Mouse (Mus musculus): Measurements from ENCODE around the gene H2-Q4. TPM values are rescaled to one million over a fixed set of nuclear protein-coding genes. Genes with fewer than 3 reads are reported as not detected.
"Not testable (repeated sequence)": the region's sequence is repeated elsewhere in the genome, so short reads cannot be mapped to it uniquely, and the experiment has no call there.

Gene H2-Q4
- polyA plus RNA-seq, 1 experiment from 2014 or later: 1.5 TPM

- DNase-seq (ENCODE audit: low spot score); H3K36me3 ChIP-seq (replicated peaks); H3K9me3 ChIP-seq; H3K27ac ChIP-seq (replicated peaks); H3K4me3 ChIP-seq: not testable (repeated sequence)
- Histone ChIP-seq H3K27me3 (replicated peaks; ENCODE audit: low read depth, poor library complexity, severe bottlenecking) (peaks cover 64% of the 10 kb centered on the region), H3K4me1 (peaks cover 12% of the 10 kb centered on the region)
- WGBS: 74% methylated on average over 3 of the region's 3 CpGs
Measured at GRCm38 (mm10) chr17:35424106-35424505, 44.7 kb downstream of the H2-Q4 start.

GRCm38 (mm10) chr17:35424624-35425416, 45.4 kb downstream of the H2-Q4 start, which contains the start of gene H2-Q6:
Gene H2-Q6 (plus strand): TSS chr17:35424850.
- Histone ChIP-seq H3K4me1 (peaks cover 12% of the 10 kb centered on the region), H3K27me3 (replicated peaks; ENCODE audit: low read depth, poor library complexity, severe bottlenecking) (peaks cover 63% of the 10 kb centered on the region), H3K4me3 (peak within 1 kb of the TSS; percentile 55)
- DNase-seq (ENCODE audit: low spot score): peak; percentile 78
- not testable (repeated sequence) for H3K9me3 ChIP-seq; H3K36me3 ChIP-seq (replicated peaks); H3K27ac ChIP-seq (replicated peaks)
- WGBS: 2% methylated on average over 61 of the region's 66 CpGs

DNA sequence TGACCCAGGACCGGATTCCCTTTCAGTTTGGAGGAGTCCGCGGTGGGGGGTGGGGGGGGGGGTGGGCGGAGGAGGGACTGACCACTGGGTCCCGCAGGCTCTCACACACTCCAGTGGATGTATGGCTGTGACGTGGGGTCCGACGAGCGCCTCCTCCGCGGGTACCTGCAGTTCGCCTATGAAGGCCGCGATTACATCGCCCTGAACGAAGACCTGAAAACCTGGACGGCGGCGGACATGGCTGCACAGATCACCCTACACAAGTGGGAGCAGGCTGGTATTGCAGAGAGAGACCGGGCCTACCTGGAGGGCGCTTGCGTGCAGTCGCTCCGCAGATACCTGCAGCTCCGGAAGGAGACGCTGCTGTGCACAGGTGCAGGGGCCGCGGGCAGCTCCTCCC, 46.1 kb downstream of the H2-Q4 start:
- Histone ChIP-seq H3K4me3 (peak overlapping the region; percentile 55), H3K27me3 (replicated peaks; ENCODE audit: low read depth, poor library complexity, severe bottlenecking) (peaks cover 61% of the 10 kb centered on the region), H3K4me1 (peaks cover 12% of the 10 kb centered on the region)
- H3K36me3 ChIP-seq (replicated peaks); H3K27ac ChIP-seq (replicated peaks); H3K9me3 ChIP-seq: not testable (repeated sequence)
- peak; percentile 45 for DNase-seq (ENCODE audit: low spot score)
- WGBS: 9% methylated on average over 28 of the region's 28 CpGs

- not testable (repeated sequence) for H3K27ac ChIP-seq (replicated peaks); H3K36me3 ChIP-seq (replicated peaks); H3K4me3 ChIP-seq; H3K9me3 ChIP-seq; DNase-seq (ENCODE audit: low spot score)
- Histone ChIP-seq H3K4me1 (peaks cover 12% of the 10 kb centered on the region), H3K27me3 (replicated peaks; ENCODE audit: low read depth, poor library complexity, severe bottlenecking) (peaks cover 44% of the 10 kb centered on the region)
- whole genome bisulfite sequencing: 85% methylated on average over 6 of the region's 6 CpGs
Measured at GRCm38 (mm10) chr17:35428883-35429282, 49.5 kb downstream of the H2-Q4 start.

DNA sequence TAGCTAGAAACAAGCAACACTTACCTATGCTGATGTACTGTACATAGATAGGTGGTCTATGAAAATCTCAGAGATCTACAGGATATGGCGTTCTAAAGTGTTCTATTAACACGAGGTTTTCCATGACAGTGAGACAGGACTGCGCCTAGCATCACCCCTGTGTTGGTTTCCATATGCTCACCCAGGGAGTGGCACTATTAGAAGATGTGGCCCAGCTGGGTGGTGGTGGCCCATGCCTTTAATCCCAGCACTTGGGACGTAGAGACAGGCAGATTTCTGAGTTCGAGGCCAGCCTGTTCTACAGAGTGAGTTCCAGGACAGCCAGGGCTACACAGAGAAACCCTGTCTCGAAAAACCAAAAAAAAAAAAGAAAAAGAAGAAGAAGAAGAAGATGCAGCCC, 51.3 kb downstream of the H2-Q4 start:
- peaks cover 30% of the 10 kb centered on the region for H3K27me3 ChIP-seq (replicated peaks; ENCODE audit: low read depth, poor library complexity, severe bottlenecking)
- H3K4me3 ChIP-seq; H3K9me3 ChIP-seq; H3K4me1 ChIP-seq; H3K36me3 ChIP-seq (replicated peaks); DNase-seq (ENCODE audit: low spot score); H3K27ac ChIP-seq (replicated peaks): not testable (repeated sequence)
- WGBS: 83% methylated on average over 6 of the region's 6 CpGs

- WGBS: 83% methylated on average over 3 of the region's 3 CpGs
- H3K36me3 ChIP-seq (replicated peaks); H3K9me3 ChIP-seq; H3K4me1 ChIP-seq; H3K27ac ChIP-seq (replicated peaks); H3K4me3 ChIP-seq; DNase-seq (ENCODE audit: low spot score): not testable (repeated sequence)
- H3K27me3 ChIP-seq (replicated peaks; ENCODE audit: low read depth, poor library complexity, severe bottlenecking): peaks cover 24% of the 10 kb centered on the region
Measured at GRCm38 (mm10) chr17:35432167-35432566, 52.8 kb downstream of the H2-Q4 start.

DNA sequence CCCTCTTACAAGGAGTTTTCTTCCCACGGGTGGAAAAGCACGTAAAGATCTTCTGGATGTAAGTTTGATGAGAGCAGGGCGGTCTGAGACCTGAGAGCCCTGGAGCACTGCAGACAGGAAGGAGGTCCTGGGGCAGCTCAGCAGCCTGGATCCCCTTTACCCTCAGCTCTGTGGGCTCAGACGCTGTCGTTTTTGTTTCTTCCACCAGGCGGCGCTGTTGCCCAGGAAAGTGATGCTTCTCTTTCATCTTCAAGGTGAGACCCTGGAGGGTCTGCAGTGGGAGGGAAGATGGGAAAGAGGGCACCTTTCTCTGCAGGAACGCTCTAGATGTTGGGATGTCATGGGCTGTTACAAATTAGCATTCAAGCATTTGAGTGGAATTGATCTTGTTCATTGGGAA, 55.4 kb downstream of the H2-Q4 start:
- WGBS: 10% methylated on average over 8 of the region's 8 CpGs
- H3K27ac ChIP-seq (replicated peaks); H3K9me3 ChIP-seq; H3K4me1 ChIP-seq; H3K36me3 ChIP-seq (replicated peaks); H3K4me3 ChIP-seq: not testable (repeated sequence)
- DNase-seq (ENCODE audit: low spot score): peak; percentile 74
- peaks cover 32% of the 10 kb centered on the region for H3K27me3 ChIP-seq (replicated peaks; ENCODE audit: low read depth, poor library complexity, severe bottlenecking)

Other genes starting within 250 kb of the H2-Q4 start
- gene Apom, start 247.6 kb upstream of the H2-Q4 start, polyA plus RNA-seq (2016; fragmentation: Nextera tagmentation; extraction: Ambion mirVana): 0.40 and 0.69 TPM in 2 replicates
- 73.8 and 77.8 TPM in 2 replicates for gene Bag6, start 244.4 kb upstream of the H2-Q4 start, polyA plus RNA-seq (2016; fragmentation: Nextera tagmentation; extraction: Ambion mirVana)
- 203 and 205 TPM in 2 replicates for gene Prrc2a, start 214.7 kb upstream of the H2-Q4 start, polyA plus RNA-seq (2016; fragmentation: Nextera tagmentation; extraction: Ambion mirVana)
- gene Aif1, start 203.5 kb upstream of the H2-Q4 start, polyA plus RNA-seq (2016; fragmentation: Nextera tagmentation; extraction: Ambion mirVana): 2.9 and 3.9 TPM in 2 replicates
- gene Lst1, start 191.2 kb upstream of the H2-Q4 start, polyA plus RNA-seq (2016; fragmentation: Nextera tagmentation; extraction: Ambion mirVana): 2.6 and 6.9 TPM in 2 replicates
- 0.16 and 0.34 TPM in 2 replicates for gene Ltb, start 185.2 kb upstream of the H2-Q4 start, polyA plus RNA-seq (2016; fragmentation: Nextera tagmentation; extraction: Ambion mirVana)
- gene Tnf, start 177.6 kb upstream of the H2-Q4 start, polyA plus RNA-seq (2016; fragmentation: Nextera tagmentation; extraction: Ambion mirVana): not detected in 2 replicates
- gene Lta, start 174.3 kb upstream of the H2-Q4 start, polyA plus RNA-seq (2016; fragmentation: Nextera tagmentation; extraction: Ambion mirVana): not detected in 2 replicates
- 0.33 and 0.40 TPM in 2 replicates for gene Gm16181, start 158.8 kb upstream of the H2-Q4 start, polyA plus RNA-seq (2016; fragmentation: Nextera tagmentation; extraction: Ambion mirVana)
- 5.2 and 5.6 TPM in 2 replicates for gene Atp6v1g2, start 146.0 kb upstream of the H2-Q4 start, polyA plus RNA-seq (2016; fragmentation: Nextera tagmentation; extraction: Ambion mirVana)
- gene Nfkbil1, start 143.8 kb upstream of the H2-Q4 start, polyA plus RNA-seq (2016; fragmentation: Nextera tagmentation; extraction: Ambion mirVana): 9.3 and 9.6 TPM in 2 replicates
- 726 and 735 TPM in 2 replicates for gene Ddx39b, start 137.9 kb upstream of the H2-Q4 start, polyA plus RNA-seq (2016; fragmentation: Nextera tagmentation; extraction: Ambion mirVana)
- gene H2-D1, start 116.9 kb upstream of the H2-Q4 start, polyA plus RNA-seq (2016; fragmentation: Nextera tagmentation; extraction: Ambion mirVana): 30.3 and 32.9 TPM in 2 replicates
- not detected in 2 replicates for gene H2-Q1, start 59.2 kb upstream of the H2-Q4 start, polyA plus RNA-seq (2016; fragmentation: Nextera tagmentation; extraction: Ambion mirVana)
- gene H2-Q2, start 37.4 kb upstream of the H2-Q4 start, polyA plus RNA-seq (2016; fragmentation: Nextera tagmentation; extraction: Ambion mirVana): 0.75 and 0.88 TPM in 2 replicates
- gene H2-Q6, start 45.2 kb downstream of the H2-Q4 start, polyA plus RNA-seq (2016; fragmentation: Nextera tagmentation; extraction: Ambion mirVana): 1.5 and 1.6 TPM in 2 replicates
- 12.2 and 12.9 TPM in 2 replicates for gene H2-Q7, start 59.5 kb downstream of the H2-Q4 start, polyA plus RNA-seq (2016; fragmentation: Nextera tagmentation; extraction: Ambion mirVana)
- gene H2-Q10, start 90.5 kb downstream of the H2-Q4 start, polyA plus RNA-seq (2016; fragmentation: Nextera tagmentation; extraction: Ambion mirVana): 0.39 and 0.57 TPM in 2 replicates
- not detected in 2 replicates for gene Pou5f1, start 126.4 kb downstream of the H2-Q4 start, polyA plus RNA-seq (2016; fragmentation: Nextera tagmentation; extraction: Ambion mirVana)
- 43.7 and 45.5 TPM in 2 replicates for gene Tcf19, start 137.2 kb downstream of the H2-Q4 start, polyA plus RNA-seq (2016; fragmentation: Nextera tagmentation; extraction: Ambion mirVana)
- gene Cchcr1, start 137.5 kb downstream of the H2-Q4 start, polyA plus RNA-seq (2016; fragmentation: Nextera tagmentation; extraction: Ambion mirVana): 24.2 and 25.0 TPM in 2 replicates
- 1.6 and 1.9 TPM in 2 replicates for gene Psors1c2, start 153.6 kb downstream of the H2-Q4 start, polyA plus RNA-seq (2016; fragmentation: Nextera tagmentation; extraction: Ambion mirVana)
- gene Cdsn, start 172.5 kb downstream of the H2-Q4 start, polyA plus RNA-seq (2016; fragmentation: Nextera tagmentation; extraction: Ambion mirVana): not detected in 2 replicates
- gene 2300002M23Rik, start 187.8 kb downstream of the H2-Q4 start, polyA plus RNA-seq (2016; fragmentation: Nextera tagmentation; extraction: Ambion mirVana): not detected in 2 replicates
- not detected in 2 replicates for gene Sfta2, start 221.9 kb downstream of the H2-Q4 start, polyA plus RNA-seq (2016; fragmentation: Nextera tagmentation; extraction: Ambion mirVana)
- not detected in 2 replicates for gene Gm9573, start 247.0 kb downstream of the H2-Q4 start, polyA plus RNA-seq (2016; fragmentation: Nextera tagmentation; extraction: Ambion mirVana)